Mouse (Mus musculus) intestine, embryonic 16.5 days (tissue): ENCODE results near the gene Rnf111. TPM values are rescaled to one million over a fixed set of nuclear protein-coding genes. Genes with fewer than 3 reads are reported as not detected.

Experiments
- ATAC-seq: fragments of 200-750 bp; cut with Nextera tagmentation; 2 replicates; pipeline ENCODE4 v1.8.0; 2017; ENCODE audit warnings: moderate TSS enrichment, moderate library complexity
- H3K27ac ChIP-seq: fragments of 300-500 bp; sonication (generic); 2 replicates; pipeline ENCODE4 v1.5.1; 2014; ENCODE audit warnings: mild to moderate bottlenecking, low read length
- H3K27me3 ChIP-seq: fragments of 300-500 bp; sonication (generic); replicated peaks from 2 replicates; pipeline ENCODE4 v1.6.1; 2014; ENCODE audit warnings: low read length, control low read depth, mixed read lengths; ENCODE audit not compliant: control insufficient read depth, insufficient read depth
- H3K36me3 ChIP-seq: fragments of 300-500 bp; sonication (generic); 2 replicates; pipeline ENCODE4 v1.6.1; 2014; ENCODE audit warnings: low read length, control low read depth; ENCODE audit not compliant: control insufficient read depth, insufficient read depth
- H3K4me1 ChIP-seq: fragments of 300-500 bp; sonication (generic); 2 replicates; pipeline ENCODE4 v1.6.1; 2014; ENCODE audit warnings: low read length, control low read depth, mixed read lengths; ENCODE audit not compliant: control insufficient read depth, insufficient read depth
- H3K4me2 ChIP-seq: fragments of 300-500 bp; sonication (generic); 2 replicates; pipeline ENCODE4 v1.6.1; 2014; ENCODE audit warnings: low read depth, low read length, control low read depth
- H3K4me3 ChIP-seq: fragments of 300-500 bp; sonication (generic); 2 replicates; pipeline ENCODE4 v1.5.1; 2014; ENCODE audit warnings: mild to moderate bottlenecking, low read length
- H3K9ac ChIP-seq: fragments of 300-500 bp; sonication (generic); 2 replicates; pipeline ENCODE4 v1.6.1; 2014; ENCODE audit warnings: low read depth, low read length
- H3K9me3 ChIP-seq: fragments of 300-500 bp; sonication (generic); 2 replicates; pipeline ENCODE4 v1.6.1; 2016; ENCODE audit warnings: low read length, control low read depth; ENCODE audit not compliant: control insufficient read depth
- WGBS: fragments of 180-500 bp; shearing (Covaris S2); extraction: QIAGEN DNeasy Blood & Tissue Kit; methylation state at CpG from one replicate; pipeline ENCODE4 v1.1.7; 2014; 5-methylcytosine and 5-hydroxymethylcytosine counted together
- polyA plus RNA-seq: library from polyadenylated mRNA; unstranded; fragments of >200 nt; fragmentation: Nextera tagmentation; extraction: Ambion mirVana; gene quantifications from 2 replicates; pipeline ENCODE4 v1.2.1, GENCODE M21; 2015

Gene Rnf111
- polyA plus RNA-seq, 1 experiment from 2014 or later: 17.7 TPM

DNA sequence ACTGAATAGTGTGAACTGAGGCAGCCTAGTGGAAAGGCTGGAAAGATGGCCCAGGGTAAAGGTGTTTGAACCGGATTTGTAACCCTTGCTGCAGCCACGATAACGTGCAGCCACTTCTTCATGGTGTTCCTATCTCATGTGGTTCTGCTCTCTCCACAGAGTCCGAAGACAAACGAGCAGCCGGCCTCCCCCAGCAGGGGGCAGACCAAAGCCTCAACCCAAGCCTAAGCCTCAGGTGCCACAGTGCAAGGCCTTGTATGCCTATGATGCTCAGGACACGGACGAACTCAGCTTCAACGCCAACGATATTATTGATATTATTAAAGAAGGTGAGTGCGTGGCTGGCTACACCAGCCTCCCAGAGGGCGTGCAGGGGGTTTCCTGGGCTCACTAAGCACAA lies 107.9 kb downstream of the Rnf111 start:
- H3K9ac ChIP-seq: no peak overlapping the region
- H3K4me3 ChIP-seq: no peak overlapping the region
- H3K27me3 ChIP-seq: no peaks in the 10 kb centered on the region
- no peaks in the 10 kb centered on the region for H3K9me3 ChIP-seq
- 87% methylated on average over 12 of the region's 12 CpGs for WGBS
- no peak overlapping the region for H3K27ac ChIP-seq
- no peaks in the 10 kb centered on the region for H3K4me1 ChIP-seq
- H3K36me3 ChIP-seq: 0 out of 2 replicates have a peak, but pooled peaks cover 3% of the 10 kb centered on the region
- ATAC-seq: no peak
- H3K4me2 ChIP-seq: no peak overlapping the region

DNA sequence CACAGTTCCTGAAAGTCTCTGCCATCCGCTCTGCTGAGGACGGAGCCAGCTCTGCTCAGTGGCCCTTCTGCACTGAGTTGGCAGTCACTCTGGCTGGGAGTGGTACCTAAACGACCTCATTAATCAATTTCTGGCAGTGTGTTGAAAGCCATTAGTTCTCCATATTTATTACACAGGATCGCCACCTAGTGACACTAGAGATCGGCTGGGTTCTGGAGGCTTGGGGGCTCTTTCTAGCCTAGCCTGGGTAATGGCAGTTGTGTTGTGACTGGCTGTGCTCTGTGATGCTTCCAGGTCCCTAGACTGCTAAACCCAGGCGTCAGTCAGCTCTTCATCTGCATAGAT lies 111.0 kb downstream of the Rnf111 start:
- H3K4me2 ChIP-seq: no peak overlapping the region
- no peaks in the 10 kb centered on the region for H3K9me3 ChIP-seq
- H3K4me3 ChIP-seq: no peak overlapping the region
- H3K9ac ChIP-seq: no peak overlapping the region
- no peaks in the 10 kb centered on the region for H3K4me1 ChIP-seq
- ATAC-seq: 0 out of 2 replicates have a peak, but pooled peaks have one; percentile 42
- H3K27me3 ChIP-seq: no peaks in the 10 kb centered on the region
- no peak overlapping the region for H3K27ac ChIP-seq
- WGBS: 17% methylated on average over 6 of the region's 6 CpGs
- no peaks in the 10 kb centered on the region for H3K36me3 ChIP-seq

DNA sequence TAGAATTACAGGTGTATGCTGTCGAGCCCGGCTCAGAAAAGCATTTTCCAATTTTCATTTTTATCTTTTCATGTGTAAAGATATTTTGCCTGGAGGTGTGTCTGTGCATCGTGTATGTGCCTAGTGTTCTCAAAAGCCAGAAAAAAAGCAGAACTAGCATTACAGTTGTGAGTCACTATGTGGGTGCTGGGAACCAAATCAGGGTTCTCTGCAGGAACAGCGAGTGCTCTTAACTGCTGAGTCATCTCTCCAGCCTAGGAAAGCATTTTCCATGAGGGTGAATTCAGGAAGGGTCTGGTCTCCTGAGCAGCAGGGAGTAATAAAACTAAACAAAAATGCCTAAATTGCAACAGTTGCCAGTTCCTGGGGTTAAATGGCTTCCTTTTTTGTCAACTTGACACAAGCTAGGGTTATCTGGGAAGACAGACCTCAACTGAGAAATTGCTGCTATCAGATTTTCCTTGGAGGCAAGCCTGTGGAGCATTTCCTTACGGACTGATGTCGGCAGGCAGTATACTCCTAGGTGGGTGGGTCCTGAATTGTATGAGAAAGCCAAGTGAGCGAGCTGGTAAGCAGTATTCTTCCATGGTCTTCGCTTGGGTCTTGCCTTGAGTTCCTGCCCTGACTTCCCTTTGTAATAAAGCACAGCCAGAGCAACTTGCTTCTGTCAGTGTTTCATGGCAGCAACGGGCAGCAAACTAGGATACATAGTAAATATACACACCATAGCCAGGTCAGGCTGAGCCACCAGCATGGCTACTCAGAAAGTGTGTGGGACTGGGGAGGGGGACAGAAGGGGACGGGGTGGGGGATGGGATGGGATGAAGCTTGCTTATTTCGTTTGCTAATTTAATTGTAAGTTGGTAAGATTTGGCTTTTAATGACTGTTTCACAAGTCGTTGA lies 111.6 kb downstream of the Rnf111 start:
- Histone ChIP-seq H3K4me3 (no peak overlapping the region), H3K27ac (no peak overlapping the region), H3K4me2 (no peak overlapping the region), H3K27me3 (no peaks in the 10 kb centered on the region), H3K4me1 (no peaks in the 10 kb centered on the region), H3K9ac (no peak overlapping the region), H3K36me3 (no peaks in the 10 kb centered on the region), H3K9me3 (no peaks in the 10 kb centered on the region)
- ATAC-seq: no peak
- WGBS: 72% methylated on average over 12 of the region's 12 CpGs

DNA sequence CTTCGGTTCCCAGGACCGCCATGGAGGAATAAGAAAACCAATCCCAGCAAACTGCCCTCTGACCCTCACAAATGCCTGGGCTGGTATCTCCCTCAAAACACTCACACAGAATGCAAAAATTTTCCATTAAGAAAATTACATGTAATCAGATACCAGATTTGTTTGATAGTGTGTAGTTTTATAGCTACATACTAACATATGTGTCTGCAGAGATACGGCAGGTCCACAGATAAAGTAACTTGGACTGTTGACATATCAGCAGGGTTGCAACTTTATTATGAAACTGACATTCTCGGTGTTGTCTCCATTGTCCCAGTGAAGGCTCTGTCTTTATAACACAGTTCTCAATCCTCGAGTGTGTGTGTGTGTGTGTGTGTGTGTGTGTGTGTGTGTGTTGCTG lies 112.5 kb downstream of the Rnf111 start:
- H3K27me3 ChIP-seq: no peaks in the 10 kb centered on the region
- no peaks in the 10 kb centered on the region for H3K9me3 ChIP-seq
- WGBS: 89% methylated on average over 5 of the region's 5 CpGs
- no peaks in the 10 kb centered on the region for H3K4me1 ChIP-seq
- no peak for ATAC-seq
- no peak overlapping the region for H3K4me2 ChIP-seq
- no peak overlapping the region for H3K4me3 ChIP-seq
- no peak overlapping the region for H3K9ac ChIP-seq
- no peak overlapping the region for H3K27ac ChIP-seq
- H3K36me3 ChIP-seq: no peaks in the 10 kb centered on the region

DNA sequence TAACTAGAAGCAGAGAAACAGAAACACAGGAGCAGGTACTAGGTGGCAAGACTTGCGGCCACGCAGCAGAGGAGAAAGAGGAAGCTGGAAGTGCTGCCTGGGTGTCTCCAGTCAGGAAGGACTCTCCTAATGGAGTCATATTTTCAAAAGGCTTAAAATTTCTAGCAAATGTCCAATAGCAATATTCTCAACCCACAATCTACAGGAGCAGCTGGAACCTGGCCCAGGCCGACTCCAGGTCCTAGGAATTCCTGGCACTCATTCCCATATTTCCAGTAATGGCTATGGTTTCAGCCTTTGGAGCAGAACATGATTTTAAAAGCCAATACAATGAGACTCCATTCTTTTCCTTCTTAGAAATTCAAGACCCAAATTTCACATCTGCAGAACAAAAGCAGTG lies 114.0 kb downstream of the Rnf111 start:
- H3K27me3 ChIP-seq: no peaks in the 10 kb centered on the region
- WGBS: 81% methylated on average over 3 of the region's 3 CpGs
- H3K4me3 ChIP-seq: no peak overlapping the region
- H3K9me3 ChIP-seq: no peaks in the 10 kb centered on the region
- no peak overlapping the region for H3K4me2 ChIP-seq
- no peak overlapping the region for H3K27ac ChIP-seq
- no peak overlapping the region for H3K9ac ChIP-seq
- no peaks in the 10 kb centered on the region for H3K4me1 ChIP-seq
- ATAC-seq: no peak
- no peaks in the 10 kb centered on the region for H3K36me3 ChIP-seq

DNA sequence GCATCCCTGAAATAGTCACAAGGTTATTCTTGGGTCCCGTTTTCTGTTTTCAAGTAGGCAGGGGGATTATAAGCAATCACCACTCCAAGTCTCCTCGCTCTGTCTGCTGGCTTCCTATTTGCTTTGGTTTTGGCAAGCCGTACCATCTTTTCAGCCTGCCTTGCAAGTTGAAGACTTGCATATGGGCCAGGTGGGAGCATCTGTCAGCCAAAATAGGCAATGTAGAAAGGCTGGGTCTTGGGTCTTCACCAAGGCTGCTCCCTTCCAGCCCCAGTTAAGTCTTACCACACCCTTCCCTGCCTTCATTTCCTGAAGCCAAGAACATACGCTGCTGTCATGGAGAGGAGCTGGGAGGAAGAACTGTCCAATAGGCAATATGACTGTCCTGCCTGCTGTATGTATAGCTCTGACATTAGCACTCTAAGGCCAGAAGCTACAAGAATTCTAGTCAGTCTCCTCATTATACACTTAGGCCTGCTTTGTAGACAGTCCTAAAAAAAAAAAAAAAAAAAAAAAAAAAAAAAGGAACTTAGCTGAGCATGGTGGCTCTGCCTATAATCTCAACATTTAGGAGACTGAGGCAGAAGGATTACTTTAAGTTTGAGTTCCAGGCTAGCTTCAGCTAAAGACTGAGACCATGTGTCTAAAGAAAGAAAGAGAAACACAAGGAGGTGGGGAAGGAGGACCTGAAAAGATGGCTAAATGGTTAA lies 116.0 kb downstream of the Rnf111 start:
- Histone ChIP-seq H3K4me2 (no peak overlapping the region), H3K4me1 (no peaks in the 10 kb centered on the region), H3K4me3 (no peak overlapping the region), H3K27ac (no peak overlapping the region), H3K36me3 (0 out of 2 replicates have a peak, but pooled peaks cover 2% of the 10 kb centered on the region), H3K27me3 (no peaks in the 10 kb centered on the region), H3K9me3 (no peaks in the 10 kb centered on the region), H3K9ac (no peak overlapping the region)
- ATAC-seq: no peak
- 82% methylated on average over 4 of the region's 4 CpGs for WGBS

DNA sequence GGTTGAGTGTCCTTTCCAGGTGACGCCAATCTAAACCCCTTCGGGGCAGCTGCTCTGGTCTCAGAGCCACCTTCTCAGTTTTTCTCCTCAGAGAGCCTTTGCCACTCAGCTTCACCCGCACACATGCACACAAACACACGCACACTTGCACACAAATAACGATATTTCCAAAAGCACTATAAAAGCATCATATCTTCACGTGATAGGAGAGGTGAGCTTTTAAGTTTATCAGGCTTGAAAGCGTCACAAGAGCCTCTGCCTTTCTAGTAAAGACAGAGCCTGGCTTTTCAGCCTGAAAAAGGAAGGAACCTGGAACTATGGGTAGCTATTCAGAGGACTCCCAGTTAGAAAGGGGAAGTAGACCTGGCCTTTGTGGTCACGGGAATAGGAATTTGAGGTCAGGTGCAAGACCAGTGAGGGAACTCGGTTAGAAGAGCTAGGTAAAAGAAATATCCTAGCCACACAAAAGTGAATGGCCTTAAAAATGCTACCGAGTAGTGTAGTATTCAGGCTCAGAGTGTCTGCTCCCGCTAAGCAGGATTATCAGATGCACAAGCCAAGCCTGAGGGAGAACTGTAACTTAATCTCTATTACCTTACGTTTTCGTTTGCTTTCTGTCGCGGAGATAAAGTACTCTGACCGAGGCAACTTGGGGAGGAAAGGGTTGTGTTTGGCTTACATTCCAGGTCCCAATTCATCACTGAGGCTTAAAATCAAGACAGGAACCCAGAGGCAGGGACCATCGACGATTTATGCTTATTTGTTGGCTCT lies 118.4 kb downstream of the Rnf111 start:
- no peak overlapping the region for H3K4me2 ChIP-seq
- H3K4me3 ChIP-seq: no peak overlapping the region
- no peaks in the 10 kb centered on the region for H3K27me3 ChIP-seq
- H3K9me3 ChIP-seq: no peaks in the 10 kb centered on the region
- H3K4me1 ChIP-seq: no peaks in the 10 kb centered on the region
- 70% methylated on average over 18 of the region's 18 CpGs for WGBS
- no peak for ATAC-seq
- no peak overlapping the region for H3K27ac ChIP-seq
- H3K36me3 ChIP-seq: 0 out of 2 replicates have a peak, but pooled peaks cover 4% of the 10 kb centered on the region
- H3K9ac ChIP-seq: no peak overlapping the region

DNA sequence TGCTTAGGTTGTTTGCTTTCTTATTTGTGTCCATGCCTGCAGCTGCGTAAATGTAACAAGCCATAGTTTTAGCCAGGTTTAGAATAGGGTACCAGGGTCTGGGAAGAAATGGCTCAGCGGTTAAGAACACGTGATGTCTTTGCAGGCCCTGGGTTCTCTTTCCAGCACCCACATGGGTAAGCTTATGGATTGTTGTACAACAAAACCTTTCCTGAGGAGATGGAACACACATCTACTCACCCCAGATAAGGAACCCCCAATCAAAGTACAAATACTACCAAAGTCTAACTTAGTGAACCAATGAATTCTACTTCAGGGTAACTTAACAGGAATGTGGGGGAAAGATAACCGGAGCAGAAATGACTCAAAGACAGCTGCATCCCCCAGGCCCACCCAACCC lies 119.0 kb downstream of the Rnf111 start:
- Histone ChIP-seq H3K4me2 (no peak overlapping the region), H3K4me1 (no peaks in the 10 kb centered on the region), H3K27me3 (no peaks in the 10 kb centered on the region), H3K4me3 (no peak overlapping the region), H3K9me3 (no peaks in the 10 kb centered on the region), H3K36me3 (0 out of 2 replicates have a peak, but pooled peaks cover 4% of the 10 kb centered on the region), H3K9ac (no peak overlapping the region), H3K27ac (no peak overlapping the region)
- 96% methylated on average over 4 of the region's 4 CpGs for WGBS
- no peak for ATAC-seq

DNA sequence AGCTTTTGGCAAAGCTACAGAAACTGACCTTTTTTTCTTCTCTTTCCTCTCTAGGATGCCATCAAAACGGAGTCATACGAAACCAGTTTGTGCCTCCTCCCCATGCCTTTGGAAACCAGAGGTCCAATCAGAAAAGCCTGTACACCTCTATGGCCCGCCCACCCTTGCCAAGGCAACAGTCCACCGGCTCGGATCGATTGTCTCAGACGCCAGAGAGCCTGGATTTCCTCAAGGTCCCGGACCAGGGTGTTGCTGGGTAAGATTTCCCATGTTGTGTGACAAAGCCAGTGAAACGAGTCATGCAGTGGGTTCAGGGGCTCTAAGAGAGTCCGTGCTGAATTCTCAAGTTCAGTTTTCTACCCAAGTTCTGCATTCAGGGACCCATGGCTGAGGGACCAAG lies 119.8 kb downstream of the Rnf111 start:
- no peak overlapping the region for H3K9ac ChIP-seq
- WGBS: 73% methylated on average over 10 of the region's 10 CpGs
- H3K27me3 ChIP-seq: no peaks in the 10 kb centered on the region
- H3K4me2 ChIP-seq: no peak overlapping the region
- 0 out of 2 replicates have a peak, but pooled peaks cover 4% of the 10 kb centered on the region for H3K36me3 ChIP-seq
- no peaks in the 10 kb centered on the region for H3K4me1 ChIP-seq
- no peak for ATAC-seq
- H3K9me3 ChIP-seq: no peaks in the 10 kb centered on the region
- no peak overlapping the region for H3K4me3 ChIP-seq
- no peak overlapping the region for H3K27ac ChIP-seq
